Mouse (Mus musculus) adrenal gland, adult (tissue): ENCODE measurements around the gene Ugt2b36.
"Not testable (repeated sequence)": the region's sequence is repeated elsewhere in the genome, so short reads cannot be mapped to it uniquely, and the experiment has no call there.

Experiments
- DNase-seq, 2 experiments: peaks; one replicate each; pipeline ENCODE4 v3.0.0; 2022 to 2023; ENCODE audit warnings: low spot score in 1 of 2; ENCODE audit not compliant: inconsistent age in 2 of 2

The Ugt2b36 gene

GRCm38 (mm10) chr5:87092346-87093027 lies at the start of gene Ugt2b36:
Gene Ugt2b36 (minus strand): TSS chr5:87092555.
- DNase-seq, result no peak

- not testable (repeated sequence) for DNase-seq
Observed at GRCm38 (mm10) chr5:87140196-87140595, 47.8 kb upstream of the Ugt2b36 start, which contains the start of gene Ugt2b5. Gene Ugt2b5 (minus strand): TSS chr5:87140318.

GRCm38 (mm10) chr5:87103697-87104096 lies 11.3 kb upstream of the Ugt2b36 start:
- not testable (repeated sequence) for DNase-seq

DNA sequence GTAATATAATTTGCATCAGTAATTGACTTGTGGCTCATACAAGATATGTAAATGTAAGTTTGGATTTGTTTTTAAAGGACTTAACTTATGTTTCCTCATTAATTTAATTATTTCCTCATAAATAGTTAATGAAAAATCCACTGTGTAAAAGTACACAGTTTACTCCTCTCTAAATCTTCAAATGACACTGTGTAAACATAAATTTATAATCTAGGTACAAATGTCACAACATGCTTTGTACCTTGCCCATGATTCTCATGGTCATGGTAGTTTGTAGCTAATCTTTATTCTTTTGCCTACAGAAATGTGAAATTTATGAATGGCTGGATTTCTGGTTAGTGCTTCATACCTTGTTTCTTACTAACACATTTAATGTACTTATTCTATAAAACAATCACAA lies 1.2 kb downstream of the Ugt2b36 start:
- DNase-seq, result no peak

DNA sequence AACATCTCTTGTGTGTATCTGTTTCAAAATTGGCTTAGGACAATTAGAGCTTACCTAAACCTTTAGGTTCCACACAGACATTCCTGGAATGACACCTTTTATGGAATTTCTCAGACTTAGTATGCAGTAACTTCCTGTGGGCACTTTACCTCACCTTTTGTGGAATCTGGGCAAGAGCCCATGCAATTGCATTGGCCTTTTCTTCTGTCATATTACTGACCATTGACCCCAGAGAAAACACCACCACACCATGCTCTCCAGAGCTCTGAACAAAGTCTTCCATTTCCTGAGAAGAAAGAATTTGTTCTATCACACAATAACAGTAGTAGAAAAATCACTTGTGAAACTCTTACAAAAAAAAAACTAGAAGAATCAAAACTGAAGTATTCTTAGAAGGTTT lies 3.1 kb downstream of the Ugt2b36 start:
- no peak for DNase-seq

- DNase-seq, result no peak
Observed at GRCm38 (mm10) chr5:87086269-87086668, 6.1 kb downstream of the Ugt2b36 start.

- DNase-seq, result no peak
Observed at GRCm38 (mm10) chr5:87030624-87031023, 61.7 kb downstream of the Ugt2b36 start.

DNA sequence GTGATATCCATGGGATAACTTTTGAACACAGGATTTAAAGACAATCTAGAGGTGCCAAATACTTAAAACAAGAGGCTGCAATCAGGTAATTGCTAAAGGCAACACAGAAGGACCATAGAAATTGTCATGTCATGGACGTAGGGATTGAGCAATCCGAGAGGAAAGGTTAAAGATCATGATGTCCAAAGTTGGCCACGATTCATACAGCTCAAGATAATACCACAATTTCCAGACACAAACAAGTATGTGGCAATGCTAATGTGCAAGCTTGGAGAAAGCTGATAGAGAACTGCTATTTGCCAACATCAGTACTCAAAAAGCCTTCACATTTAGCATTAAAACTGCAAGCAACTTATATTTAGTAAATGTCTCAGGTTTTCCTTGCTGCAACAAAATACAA lies 65.0 kb downstream of the Ugt2b36 start:
- peak in 1 of 2 experiments; percentile 31 for DNase-seq
